Mouse (Mus musculus): ENCODE data around the gene Dnah12. TPM values are rescaled to one million over a fixed set of nuclear protein-coding genes. Genes with fewer than 3 reads are reported as not detected.

The Dnah12 gene
- polyA plus RNA-seq (2012; rRNA removed), result not detected in 2 replicates

GRCm38 (mm10) chr14:26692974-26693373 lies at the start of gene Dnah12:
TSS of gene Dnah12 (plus strand) at chr14:26693274.

DNA sequence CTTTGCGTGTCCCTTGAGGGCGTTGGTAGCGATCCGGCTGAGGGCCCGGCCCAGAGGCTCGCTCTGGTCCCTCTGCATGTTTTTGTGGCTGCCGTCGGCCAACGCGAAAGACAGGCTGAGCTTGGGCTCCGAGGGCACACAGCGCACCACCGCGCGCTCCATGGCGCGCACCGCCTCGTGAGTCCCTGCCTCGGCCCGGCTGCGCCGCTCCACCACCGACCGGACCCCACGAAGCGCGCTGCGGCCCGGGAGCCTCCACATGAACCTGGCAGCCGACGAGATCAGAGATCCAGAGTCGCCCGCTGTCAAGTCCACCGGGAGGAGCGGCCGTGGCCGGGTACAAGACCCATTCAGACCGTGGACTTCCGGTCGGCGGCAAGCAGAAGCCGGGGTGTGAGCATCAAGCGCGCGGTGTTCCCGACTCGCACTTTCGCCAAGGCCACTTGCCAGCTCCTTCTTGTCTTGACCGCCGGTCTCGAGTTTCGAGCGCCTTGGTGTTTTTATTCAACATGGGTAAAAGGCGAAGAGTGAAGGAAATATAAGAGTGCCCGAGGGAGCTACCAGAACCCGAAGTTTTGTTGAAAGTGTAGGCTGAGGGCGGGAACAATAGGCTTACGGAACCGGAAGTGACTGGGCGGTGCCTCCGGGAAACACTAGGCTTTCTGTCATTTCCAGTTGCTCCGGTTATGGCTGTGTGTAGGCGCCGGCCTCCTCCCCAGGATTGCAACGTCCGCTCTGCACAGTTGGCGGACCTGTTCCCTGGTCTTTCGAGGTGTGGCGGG lies 23.6 kb upstream of the Dnah12 start, which contains the start of gene Pde12:
Pde12 (minus strand) TSS at position 592 of the 782 bp plus-strand sequence.

GRCm38 (mm10) chr14:26894392-26894791 lies 201.3 kb downstream of the Dnah12 start, which contains the start of gene Asb14:
TSS of gene Asb14 (plus strand) at chr14:26894557.

Other genes with a start within 250 kb of the Dnah12 start
- 17.1 and 18.1 TPM in 2 replicates for gene Slmap, start 158.3 kb upstream of the Dnah12 start, polyA plus RNA-seq (2012; rRNA removed)
- 2.9 and 3.0 TPM in 2 replicates for gene Dennd6a, start 119.4 kb upstream of the Dnah12 start, polyA plus RNA-seq (2012; rRNA removed)
- gene Arf4, start 55.2 kb upstream of the Dnah12 start, polyA plus RNA-seq (2012; rRNA removed), result 207 and 256 TPM in 2 replicates
- 3.2 and 4.0 TPM in 2 replicates for gene Pde12, start 23.4 kb upstream of the Dnah12 start, polyA plus RNA-seq (2012; rRNA removed)
- gene Asb14, start 201.3 kb downstream of the Dnah12 start, polyA plus RNA-seq (2012; rRNA removed), result 0.09 and 0.29 TPM in 2 replicates